Mouse (Mus musculus) limb, embryonic 15.5 days (tissue): ENCODE measurements around the gene Ccm2l. TPM values are rescaled to one million over a fixed set of nuclear protein-coding genes. Genes with fewer than 3 reads are reported as not detected.
A peak's percentile ranks its signal among the peaks of the same experiment; 100 is the strongest.

Source experiments
- ATAC-seq: fragments of 200-750 bp; cut with Nextera tagmentation; 2 replicates; pipeline ENCODE4 v1.8.0; 2017; ENCODE audit warnings: low read depth, moderate TSS enrichment; ENCODE audit not compliant: insufficient number of reproducible peaks, low FRiP score, low TSS enrichment
- H3K27ac ChIP-seq: fragments of 300-500 bp; sonication (generic); 2 replicates; pipeline ENCODE4 v1.5.1; 2015; ENCODE audit warnings: moderate library complexity, mild to moderate bottlenecking, inconsistent platforms
- H3K27me3 ChIP-seq: fragments of 300-500 bp; sonication (generic); 2 replicates; pipeline ENCODE4 v1.6.1; 2015; ENCODE audit warnings: inconsistent platforms
- H3K36me3 ChIP-seq: fragments of 300-500 bp; sonication (generic); 2 replicates; pipeline ENCODE4 v1.6.1; 2015; ENCODE audit warnings: inconsistent platforms
- H3K4me1 ChIP-seq: fragments of 300-500 bp; sonication (generic); 2 replicates; pipeline ENCODE4 v1.6.1; 2015; ENCODE audit warnings: inconsistent platforms
- H3K4me2 ChIP-seq: fragments of 300-500 bp; sonication (generic); 2 replicates; pipeline ENCODE4 v1.6.1; 2015; ENCODE audit warnings: mild to moderate bottlenecking, inconsistent platforms
- H3K4me3 ChIP-seq: fragments of 300-500 bp; sonication (generic); 2 replicates; pipeline ENCODE4 v1.5.1; 2015; ENCODE audit warnings: mild to moderate bottlenecking, inconsistent platforms
- H3K9ac ChIP-seq: fragments of 300-500 bp; sonication (generic); 2 replicates; pipeline ENCODE4 v1.6.1; 2015; ENCODE audit warnings: inconsistent platforms
- H3K9me3 ChIP-seq: fragments of 300-500 bp; sonication (generic); 2 replicates; pipeline ENCODE4 v1.6.1; 2016; ENCODE audit warnings: inconsistent platforms
- WGBS: fragments of 180-500 bp; shearing (Covaris S2); methylation state at CpG from one replicate; pipeline ENCODE4 v1.1.7; 2015; 5-methylcytosine and 5-hydroxymethylcytosine counted together
- polyA plus RNA-seq: library from polyadenylated mRNA; unstranded; fragments of >200 nt; fragmentation: Nextera tagmentation; extraction: Ambion mirVana; gene quantifications from 2 replicates; pipeline ENCODE4 v1.2.1, GENCODE M21; 2015

Gene Ccm2l
- polyA plus RNA-seq, result 1.8 and 2.3 TPM in 2 replicates

DNA sequence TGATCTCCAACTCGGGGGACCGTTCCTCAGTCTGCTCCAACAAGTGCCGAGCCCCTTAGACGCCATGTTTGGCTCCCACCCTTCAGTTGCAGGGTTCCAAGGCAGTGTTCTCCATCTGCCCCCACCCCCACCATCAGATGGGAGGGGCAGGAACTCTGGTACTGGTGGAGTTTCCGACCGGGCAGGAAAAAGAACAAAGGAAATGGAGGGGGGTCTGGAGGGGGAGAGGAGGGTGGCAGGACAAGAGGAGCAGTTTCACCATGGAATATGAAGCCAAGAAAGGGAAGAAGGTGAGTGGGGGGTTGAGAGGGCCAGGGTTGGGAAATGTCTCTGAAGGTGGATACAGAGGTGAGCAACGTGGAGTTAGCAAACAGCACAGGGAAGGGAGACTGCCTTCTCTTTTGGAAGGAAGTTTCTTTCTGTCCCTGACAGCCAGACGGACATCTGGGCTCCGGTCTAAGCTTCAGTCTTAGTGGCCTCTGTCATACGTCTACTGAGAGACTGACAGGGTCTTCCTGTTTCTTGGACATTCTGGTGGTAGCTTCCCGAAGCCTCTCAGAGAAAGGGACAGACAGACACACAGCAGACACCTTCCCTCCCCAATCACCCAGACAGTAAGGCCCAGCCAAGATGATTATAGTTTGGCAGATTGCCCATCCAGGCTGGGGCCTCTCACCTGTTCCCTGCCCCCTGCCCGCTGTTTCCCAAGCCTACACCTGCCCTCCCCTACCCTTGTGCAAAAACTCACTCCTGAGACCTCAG, at the start of gene Ccm2l:
Gene Ccm2l (plus strand): TSS at position 209 of the 762 bp plus-strand sequence.
- no peak within 1 kb of the TSS for H3K4me3 ChIP-seq
- WGBS, result 51% methylated on average over 12 of the region's 12 CpGs
- no peak within 1 kb of the TSS for H3K9ac ChIP-seq
- ATAC-seq, result no peak
- no peaks in the 10 kb centered on the region for H3K9me3 ChIP-seq
- peaks cover 2% of the 10 kb centered on the region for H3K4me1 ChIP-seq
- no peaks in the 10 kb centered on the region for H3K36me3 ChIP-seq
- no peak within 1 kb of the TSS for H3K27ac ChIP-seq
- peaks cover 42% of the 10 kb centered on the region for H3K27me3 ChIP-seq
- no peak within 1 kb of the TSS for H3K4me2 ChIP-seq

DNA sequence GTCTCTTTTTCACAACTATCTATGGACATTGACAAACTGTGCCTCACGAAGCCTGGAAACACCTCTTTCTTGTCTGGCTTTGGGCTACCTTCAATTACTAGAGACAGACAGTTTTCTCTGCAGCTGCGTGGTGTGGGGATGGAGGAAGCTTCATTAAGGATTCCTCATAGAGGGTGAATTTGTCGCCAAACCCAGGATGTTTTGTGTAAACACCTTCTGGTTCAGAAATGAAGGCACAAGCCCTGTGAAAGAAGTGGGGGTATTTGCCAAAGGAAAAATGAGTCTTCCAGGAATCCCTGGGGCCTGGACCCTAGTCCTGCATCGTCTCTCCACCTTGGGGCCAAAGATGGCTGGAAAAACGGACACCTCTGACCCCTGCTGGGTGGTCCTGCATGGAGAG, 49.0 kb upstream of the Ccm2l start:
- Histone ChIP-seq H3K36me3 (peaks cover 18% of the 10 kb centered on the region), H3K4me2 (no peak overlapping the region), H3K27ac (no peak overlapping the region), H3K4me3 (no peak overlapping the region), H3K9me3 (no peaks in the 10 kb centered on the region), H3K4me1 (peaks cover 14% of the 10 kb centered on the region), H3K27me3 (peaks cover 14% of the 10 kb centered on the region; the same call in 1 of the 2 replicates), H3K9ac (no peak overlapping the region)
- 41% methylated on average over 5 of the region's 5 CpGs for WGBS
- no peak for ATAC-seq

DNA sequence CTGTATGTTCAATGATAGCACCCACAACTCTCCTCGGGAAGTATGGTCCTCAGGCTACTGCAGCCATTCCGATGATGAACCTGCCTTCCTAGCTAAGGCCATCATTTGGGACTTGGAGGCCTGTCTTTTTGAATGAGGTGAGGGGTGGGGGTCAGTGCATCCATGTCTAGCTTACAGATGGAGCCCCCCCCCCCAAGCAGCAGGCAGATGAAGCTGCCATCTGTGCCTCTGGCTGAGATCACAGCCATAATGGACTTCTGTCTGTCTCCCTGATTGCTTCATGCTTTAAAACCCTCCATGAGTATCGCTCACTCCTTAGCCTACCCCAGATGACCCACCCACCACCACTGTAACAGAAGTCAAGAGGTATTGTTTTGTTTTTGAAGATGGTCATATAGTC, 46.4 kb upstream of the Ccm2l start:
- 85% methylated on average over 3 of the region's 3 CpGs for WGBS
- Histone ChIP-seq H3K27ac (no peak overlapping the region), H3K4me2 (no peak overlapping the region), H3K9me3 (no peaks in the 10 kb centered on the region), H3K4me3 (no peak overlapping the region), H3K4me1 (peaks cover 7% of the 10 kb centered on the region), H3K27me3 (peaks cover 18% of the 10 kb centered on the region), H3K36me3 (no peaks in the 10 kb centered on the region), H3K9ac (no peak overlapping the region)
- ATAC-seq, result no peak

DNA sequence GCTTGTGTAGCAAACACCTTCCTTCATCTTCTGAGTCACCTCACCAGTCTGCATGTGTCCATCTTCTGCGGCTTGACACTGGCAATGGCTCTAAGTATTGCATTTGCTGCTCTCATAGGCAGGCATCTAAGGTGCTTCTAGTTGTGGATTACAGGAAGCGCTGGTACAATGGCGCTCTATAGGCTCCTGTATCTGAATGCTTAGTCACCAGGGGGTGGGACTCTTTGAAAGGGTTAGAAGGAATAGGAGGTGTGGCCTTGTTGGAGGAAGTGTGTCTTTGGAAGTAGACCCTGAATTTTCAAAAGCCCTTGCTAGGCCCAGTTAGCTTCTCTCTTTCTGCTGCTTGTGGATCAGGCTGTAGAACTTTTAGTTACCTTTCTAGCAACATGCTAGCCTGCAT, 44.6 kb upstream of the Ccm2l start:
- ATAC-seq, result no peak
- Histone ChIP-seq H3K4me2 (no peak overlapping the region), H3K4me3 (no peak overlapping the region), H3K4me1 (no peaks in the 10 kb centered on the region), H3K36me3 (no peaks in the 10 kb centered on the region), H3K27ac (no peak overlapping the region), H3K27me3 (peaks cover 21% of the 10 kb centered on the region), H3K9me3 (no peaks in the 10 kb centered on the region), H3K9ac (no peak overlapping the region)
- WGBS, result 82% methylated on average over 3 of the region's 3 CpGs

DNA sequence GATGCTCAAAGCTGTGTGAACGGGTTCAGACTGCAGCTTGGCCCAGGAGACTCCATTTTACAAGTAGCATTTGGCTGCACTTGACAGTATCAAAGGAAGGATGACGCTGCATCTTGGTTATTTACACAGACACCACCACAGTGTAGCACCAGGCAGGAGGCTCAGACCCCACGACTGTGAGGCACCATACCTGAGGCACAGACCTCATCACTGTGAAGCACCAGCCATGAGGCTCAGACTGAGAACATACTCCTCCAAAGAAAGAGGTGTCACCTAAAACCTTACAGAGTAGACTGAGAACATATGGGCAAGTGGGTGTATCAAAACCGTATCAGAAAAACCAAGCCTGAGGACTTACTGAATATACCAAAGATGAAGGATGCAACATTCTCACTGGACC, 42.9 kb upstream of the Ccm2l start:
- WGBS, result 45% methylated on average over 4 of the region's 4 CpGs

DNA sequence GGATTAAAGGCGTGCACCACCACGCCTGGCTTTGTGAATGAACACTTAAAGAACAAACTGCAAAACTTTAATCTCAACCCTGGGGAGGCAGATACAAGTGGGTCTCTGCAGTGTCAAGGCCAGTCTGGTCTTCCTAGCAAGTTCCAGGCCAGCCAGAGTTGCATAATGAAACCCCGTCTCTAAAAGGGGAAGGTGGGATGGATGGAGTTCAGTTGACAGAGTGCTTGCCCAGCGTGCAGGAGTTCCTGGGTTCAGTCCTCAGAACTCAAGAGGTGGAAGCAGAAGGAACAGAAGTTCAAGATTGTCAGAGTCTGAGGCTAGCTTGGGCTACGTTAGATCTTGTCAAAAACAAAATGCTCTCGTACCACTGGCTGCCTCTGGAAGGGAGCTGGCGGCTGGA, 39.7 kb upstream of the Ccm2l start:
- 77% methylated on average over 7 of the region's 7 CpGs for WGBS
- Histone ChIP-seq H3K27ac (no peak overlapping the region), H3K36me3 (no peaks in the 10 kb centered on the region), H3K4me1 (no peaks in the 10 kb centered on the region), H3K27me3 (peaks cover 34% of the 10 kb centered on the region), H3K9ac (no peak overlapping the region), H3K4me3 (no peak overlapping the region), H3K4me2 (no peak overlapping the region), H3K9me3 (no peaks in the 10 kb centered on the region)
- no peak for ATAC-seq

More for the DNA sequence above, 42.9 kb upstream of the Ccm2l start:
- no peak for ATAC-seq
- H3K27me3 ChIP-seq, result peaks cover 11% of the 10 kb centered on the region
- no peaks in the 10 kb centered on the region for H3K9me3 ChIP-seq
- H3K4me1 ChIP-seq, result no peaks in the 10 kb centered on the region
- no peak overlapping the region for H3K4me3 ChIP-seq
- no peak overlapping the region for H3K9ac ChIP-seq
- no peaks in the 10 kb centered on the region for H3K36me3 ChIP-seq
- H3K4me2 ChIP-seq, result no peak overlapping the region
- no peak overlapping the region for H3K27ac ChIP-seq

DNA sequence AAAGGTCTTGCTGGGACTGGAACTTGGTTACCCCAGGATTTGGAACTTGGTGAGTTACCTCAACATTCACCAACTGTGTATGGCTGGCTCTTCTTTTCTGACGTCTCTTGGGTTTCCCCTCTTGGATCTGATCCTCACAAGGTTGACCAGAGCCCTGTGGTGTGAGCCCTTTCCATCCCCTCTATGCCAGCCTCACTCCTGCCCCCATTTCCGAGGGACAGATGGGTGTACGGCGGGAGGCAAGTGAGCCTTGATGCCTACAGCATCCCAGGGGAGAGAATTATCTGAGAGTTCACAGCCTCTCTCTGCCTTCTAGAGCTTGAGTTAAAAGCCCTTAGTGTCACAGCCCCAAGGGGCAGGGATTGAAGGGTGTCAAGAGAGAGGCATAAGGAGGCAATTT, 38.3 kb upstream of the Ccm2l start:
- Histone ChIP-seq H3K27me3 (peaks cover 48% of the 10 kb centered on the region), H3K27ac (no peak overlapping the region), H3K4me2 (no peak overlapping the region), H3K4me1 (peaks cover 10% of the 10 kb centered on the region), H3K4me3 (no peak overlapping the region), H3K9me3 (no peaks in the 10 kb centered on the region), H3K36me3 (no peaks in the 10 kb centered on the region), H3K9ac (no peak overlapping the region)
- ATAC-seq, result no peak
- WGBS, result 38% methylated on average over 4 of the region's 4 CpGs

DNA sequence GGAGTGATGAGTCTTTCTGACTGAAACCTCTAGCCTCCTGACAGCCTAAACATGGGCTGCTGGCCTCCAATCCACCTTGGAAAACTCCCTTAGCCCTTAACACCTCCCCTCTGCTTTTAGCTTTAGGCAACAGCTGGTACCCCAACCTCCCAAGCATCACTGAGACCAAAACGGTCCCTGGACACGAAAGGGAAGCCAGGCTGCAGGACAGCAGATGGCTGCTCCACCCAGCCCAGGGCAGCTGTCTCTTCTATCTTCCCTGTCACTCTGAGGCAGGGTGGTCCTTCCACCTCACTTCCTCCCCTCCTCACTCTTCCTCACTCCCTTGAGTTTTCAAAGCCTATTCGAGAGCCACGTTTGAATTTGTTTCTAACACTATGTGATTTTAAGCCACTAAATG, 35.3 kb upstream of the Ccm2l start:
- Histone ChIP-seq H3K27ac (no peak overlapping the region), H3K36me3 (no peaks in the 10 kb centered on the region), H3K27me3 (peaks cover 63% of the 10 kb centered on the region), H3K4me3 (no peak overlapping the region), H3K4me1 (peaks cover 10% of the 10 kb centered on the region), H3K9ac (no peak overlapping the region), H3K4me2 (no peak overlapping the region), H3K9me3 (no peaks in the 10 kb centered on the region)
- WGBS, result 21% methylated on average over 4 of the region's 4 CpGs
- no peak for ATAC-seq

DNA sequence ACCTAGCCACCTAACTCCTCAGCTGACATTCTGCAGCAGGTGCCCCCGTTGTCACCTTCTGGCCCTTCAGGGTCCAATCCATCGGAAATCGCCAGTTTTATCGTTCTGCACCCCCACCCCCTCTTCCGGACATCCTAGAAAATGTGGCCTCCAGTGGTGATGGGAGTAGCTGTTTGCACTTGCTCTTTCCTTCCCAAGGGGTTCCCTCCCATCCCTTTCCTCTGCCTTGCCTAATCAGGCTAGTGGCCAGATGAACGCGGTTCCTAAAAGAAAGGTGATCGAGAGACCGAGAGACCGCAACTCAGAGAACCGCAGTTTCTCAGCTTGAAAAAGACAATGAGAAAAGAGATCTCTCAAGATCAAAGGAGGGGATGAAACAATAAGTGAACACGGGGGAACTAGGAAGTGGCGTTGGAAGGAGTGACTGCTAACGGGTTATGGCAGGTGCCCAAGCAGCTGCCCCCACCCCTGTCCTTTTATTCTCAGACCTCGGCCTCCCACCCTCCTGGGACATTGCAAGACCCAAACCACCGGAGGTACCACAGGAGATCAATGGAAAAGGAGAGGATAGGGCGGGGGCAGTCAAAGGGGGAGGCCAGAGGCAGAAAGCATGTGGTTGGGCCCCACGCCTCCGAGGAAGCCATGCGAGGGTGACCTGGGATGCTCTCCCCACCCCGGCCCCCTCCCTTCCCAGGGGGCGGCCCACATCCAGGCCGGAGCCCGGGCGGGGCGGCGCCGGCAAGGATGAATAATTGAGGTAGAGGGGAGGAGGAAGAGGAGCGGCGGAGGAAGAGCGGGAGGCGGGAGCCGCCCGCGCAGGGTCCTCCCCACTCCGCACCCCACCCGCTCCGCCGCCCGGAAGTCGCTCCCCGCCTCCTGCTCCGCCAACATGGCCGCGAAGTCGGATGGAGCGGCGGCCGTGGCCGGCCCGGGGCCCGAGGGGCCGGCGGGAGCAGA, 34.4 kb upstream of the Ccm2l start, which contains the start of gene Xkr7:
Gene Xkr7 (plus strand): TSS at position 727 of the 957 bp plus-strand sequence.
- Histone ChIP-seq H3K27me3 (peaks cover 66% of the 10 kb centered on the region), H3K4me3 (peak within 1 kb of the TSS; percentile 40), H3K9ac (no peak within 1 kb of the TSS), H3K27ac (no peak within 1 kb of the TSS), H3K9me3 (no peaks in the 10 kb centered on the region), H3K36me3 (no peaks in the 10 kb centered on the region), H3K4me1 (peaks cover 10% of the 10 kb centered on the region), H3K4me2 (peak within 1 kb of the TSS; percentile 76)
- ATAC-seq, result 0 out of 2 replicates have a peak, but pooled peaks have one; percentile 19
- WGBS, result 2% methylated on average over 48 of the region's 54 CpGs

DNA sequence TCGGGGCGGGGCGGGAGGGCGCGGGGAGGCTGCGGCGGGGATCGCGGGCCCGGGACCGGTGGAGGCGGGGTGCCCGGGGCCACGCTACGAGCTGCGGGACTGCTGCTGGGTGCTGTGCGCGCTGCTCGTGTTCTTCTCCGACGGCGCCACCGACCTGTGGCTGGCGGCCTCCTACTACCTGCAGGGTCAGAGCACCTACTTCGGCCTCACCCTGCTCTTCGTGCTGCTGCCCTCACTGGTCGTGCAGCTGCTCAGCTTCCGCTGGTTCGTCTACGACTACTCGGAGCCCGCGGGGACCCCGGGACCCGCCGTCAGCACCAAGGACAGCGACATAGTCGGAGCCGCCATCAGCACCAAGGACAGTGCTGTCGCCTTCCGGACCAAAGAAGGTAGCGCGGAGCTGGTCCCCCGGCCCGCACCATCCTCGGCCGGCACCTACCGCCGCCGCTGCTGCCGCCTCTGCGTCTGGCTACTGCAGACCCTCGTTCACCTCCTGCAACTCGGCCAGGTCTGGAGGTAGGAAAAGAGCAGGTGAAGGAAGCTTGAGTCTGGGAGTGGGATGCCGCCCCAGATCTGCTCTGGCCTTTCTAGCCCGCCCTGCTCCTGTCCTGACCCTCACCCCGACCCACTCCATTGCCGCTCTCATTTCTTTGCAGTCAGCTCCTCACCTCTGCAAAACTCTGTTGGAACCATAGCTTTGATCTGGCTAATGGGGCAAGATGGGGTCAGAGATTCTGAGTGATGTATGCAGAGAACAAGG, 33.5 kb upstream of the Ccm2l start:
- WGBS, result 2% methylated on average over 56 of the region's 58 CpGs
- Histone ChIP-seq H3K9me3 (no peaks in the 10 kb centered on the region), H3K9ac (no peak overlapping the region), H3K4me2 (peak overlapping the region; percentile 76), H3K4me1 (peaks cover 10% of the 10 kb centered on the region), H3K27me3 (peaks cover 66% of the 10 kb centered on the region), H3K27ac (no peak overlapping the region), H3K36me3 (no peaks in the 10 kb centered on the region), H3K4me3 (peak overlapping the region; percentile 40)
- peak; percentile 48; the same call in 1 of the 2 replicates for ATAC-seq

DNA sequence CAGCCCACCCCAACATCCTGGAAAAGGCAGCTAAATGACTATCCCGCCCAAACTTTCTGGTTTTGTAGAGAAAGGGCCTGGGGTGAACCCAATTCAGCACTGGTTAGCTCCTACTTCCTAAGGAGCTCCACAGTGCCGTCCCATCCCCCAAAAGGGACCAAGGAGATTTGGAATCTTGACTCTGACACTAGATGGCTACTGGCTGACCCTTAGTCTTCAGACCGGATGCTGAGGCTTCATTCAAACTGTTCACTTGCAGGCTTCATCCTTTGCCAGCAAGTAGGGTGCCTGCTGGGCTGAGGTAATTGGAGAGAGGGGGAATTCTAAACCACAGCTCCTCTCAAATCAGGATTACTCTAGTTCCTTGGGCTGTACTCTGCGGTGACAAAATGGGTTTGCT, 32.8 kb upstream of the Ccm2l start:
- no peak overlapping the region for H3K27ac ChIP-seq
- peaks cover 71% of the 10 kb centered on the region for H3K27me3 ChIP-seq
- no peak overlapping the region for H3K4me2 ChIP-seq
- H3K9ac ChIP-seq, result no peak overlapping the region
- peaks cover 10% of the 10 kb centered on the region for H3K4me1 ChIP-seq
- no peaks in the 10 kb centered on the region for H3K36me3 ChIP-seq
- 21% methylated on average over 4 of the region's 4 CpGs for WGBS
- no peaks in the 10 kb centered on the region for H3K9me3 ChIP-seq
- ATAC-seq, result no peak
- no peak overlapping the region for H3K4me3 ChIP-seq
